8 mouse cellular contexts compared by ENCODE assay signal in genomic region chr11:90687040-90687439, GRCm38 (mm10). TPM values are rescaled to one million over a fixed set of nuclear protein-coding genes. Genes with fewer than 3 reads are reported as not detected.
DNase-seq lines count a peak whose midpoint lies in the region; ATAC-seq and TF ChIP-seq lines count a peak whose summit lies in the region.

No protein-coding gene starts in this region.

- TF ChIP-seq POLR2A in small intestine, adult 2 months (IDR thresholded peaks at IDR 0.05; ENCODE audit: low read depth, low read length), result no peak

- under 1% methylated on average over 17 of the region's 17 CpGs for WGBS in forebrain, embryonic 11.5 days
- 2% methylated on average over 17 of the region's 17 CpGs for WGBS in limb, embryonic 13.5 days
- under 1% methylated on average over 17 of the region's 17 CpGs for WGBS in small intestine, adult 2 months

- no peak overlapping the region for H3K27ac ChIP-seq in forebrain, embryonic 11.5 days (ENCODE audit: low read depth, low read length)
- H3K27ac ChIP-seq in limb, embryonic 13.5 days, result no peak overlapping the region
- H3K27ac ChIP-seq in small intestine, adult 2 months (ENCODE audit: insufficient read depth, low read depth, low read length), result peak overlapping the region; percentile 26; the same call in 1 of the 2 replicates

- peak overlapping the region; percentile 71 for H3K9ac ChIP-seq in forebrain, embryonic 11.5 days (ENCODE audit: low read length)
- peak overlapping the region; percentile 67 for H3K9ac ChIP-seq in limb, embryonic 13.5 days

- no peak for TF ChIP-seq CTCF in small intestine, adult 2 months (IDR thresholded peaks at IDR 0.05; ENCODE audit: extremely low read depth, insufficient read length, insufficient replicate concordance, low read depth, low read length)

- peaks cover 54% of the 10 kb centered on the region for H3K4me1 ChIP-seq in megakaryocyte, embryonic 14.5 days
- H3K4me1 ChIP-seq in forebrain, embryonic 11.5 days (replicated peaks; ENCODE audit: control insufficient read depth, insufficient read depth, low read length), result peaks cover 2% of the 10 kb centered on the region; the same call in 1 of the 2 replicates
- H3K4me1 ChIP-seq in limb, embryonic 13.5 days, result peaks cover 15% of the 10 kb centered on the region
- H3K4me1 ChIP-seq in small intestine, adult 2 months (ENCODE audit: control insufficient read depth, insufficient read depth, insufficient read length, low read length), result peaks cover 5% of the 10 kb centered on the region; the same call in 1 of the 2 replicates

- no peak for ATAC-seq in megakaryocyte, adult 5-6 weeks (ENCODE audit: poor library complexity, severe bottlenecking)
- peak; percentile 45 for ATAC-seq in forebrain, embryonic 11.5 days (replicated peaks; ENCODE audit: low FRiP score)
- ATAC-seq in limb, embryonic 13.5 days (ENCODE audit: low FRiP score, low read depth), result peak; percentile 17; the same call in 1 of the 2 replicates

- peak overlapping the region; percentile 96 for H3K4me2 ChIP-seq in forebrain, embryonic 11.5 days (ENCODE audit: low read depth, low read length, severe bottlenecking)
- H3K4me2 ChIP-seq in limb, embryonic 13.5 days (replicated peaks), result peak overlapping the region; percentile 85

- peaks cover 1% of the 10 kb centered on the region for H3K27me3 ChIP-seq in megakaryocyte, embryonic 14.5 days (replicated peaks)
- H3K27me3 ChIP-seq in forebrain, embryonic 11.5 days (ENCODE audit: control insufficient read depth, insufficient read depth, low read length), result no peaks in the 10 kb centered on the region; the same call in 1 of the 2 replicates
- peaks cover 32% of the 10 kb centered on the region for H3K27me3 ChIP-seq in limb, embryonic 13.5 days
- no peaks in the 10 kb centered on the region for H3K27me3 ChIP-seq in small intestine, adult 2 months (ENCODE audit: control insufficient read depth, insufficient read depth, low read length)

- H3K9me3 ChIP-seq in megakaryocyte, embryonic 14.5 days, result 0 out of 2 replicates have a peak, but pooled peaks cover 3% of the 10 kb centered on the region
- H3K9me3 ChIP-seq in forebrain, embryonic 11.5 days (ENCODE audit: control insufficient read depth, low read length), result no peaks in the 10 kb centered on the region
- H3K9me3 ChIP-seq in limb, embryonic 13.5 days, result 0 out of 2 replicates have a peak, but pooled peaks cover 5% of the 10 kb centered on the region

- H3K36me3 ChIP-seq in megakaryocyte, embryonic 14.5 days (replicated peaks; ENCODE audit: low read length), result peaks cover 43% of the 10 kb centered on the region
- no peaks in the 10 kb centered on the region for H3K36me3 ChIP-seq in forebrain, embryonic 11.5 days (ENCODE audit: control insufficient read depth, insufficient read depth, low read length)
- peaks cover 7% of the 10 kb centered on the region; the same call in 1 of the 2 replicates for H3K36me3 ChIP-seq in limb, embryonic 13.5 days
- H3K36me3 ChIP-seq in small intestine, adult 2 months (ENCODE audit: control insufficient read depth, insufficient read depth, low read length), result peaks cover 15% of the 10 kb centered on the region

- no peak for DNase-seq in forebrain, embryonic 11.5 days (ENCODE audit: low spot score)
- DNase-seq in layer of hippocampus, postnatal 14 days (ENCODE audit: low spot score in 2 of 2), result no peak
- no peak for DNase-seq in adipocyte (ENCODE audit: low spot score)
- no peak for DNase-seq in kidney, adult 9 months

- H3K4me3 ChIP-seq in megakaryocyte, embryonic 14.5 days (replicated peaks), result peak overlapping the region; percentile 97
- peak overlapping the region; percentile 61 for H3K4me3 ChIP-seq in forebrain, embryonic 11.5 days (ENCODE audit: low read depth, low read length)
- peak overlapping the region; percentile 62 for H3K4me3 ChIP-seq in limb, embryonic 13.5 days
- peak overlapping the region; percentile 85 for H3K4me3 ChIP-seq in small intestine, adult 2 months (ENCODE audit: low read depth, low read length)

RNA-seq across cellular contexts. Expression of gene Tom1l1, which starts 1.1 kb away (rescaled TPM):
- 1.9 and 3.3 TPM in 2 replicates for polyA plus RNA-seq in megakaryocyte, embryonic 14.5 days (2012; ENCODE audit: insufficient read depth, low replicate concordance)
- 0.47 and 1.3 TPM in 2 replicates for total RNA-seq in megakaryocyte, adult 5-6 weeks (2015)
- total RNA-seq in megakaryocyte, adult 5-6 weeks (2017), result 2.2 and 5.9 TPM in 2 replicates
- 18.5 and 24.3 TPM in 2 replicates for polyA plus RNA-seq in forebrain, embryonic 11.5 days (2014; fragmentation: Nextera tagmentation; extraction: Ambion mirVana)
- 21.8 and 23.6 TPM in 2 replicates for polyA plus RNA-seq in limb, embryonic 13.5 days (2015; fragmentation: Nextera tagmentation; extraction: Ambion mirVana)
- polyA plus RNA-seq in small intestine, adult 2 months (2012; rRNA removed), result 5.4 and 9.7 TPM in 2 replicates
- total RNA-seq in layer of hippocampus, postnatal 14 days (2021), result 10 to 100 TPM; 21.0 to 22.6 TPM

RNA-seq across cellular contexts. Expression of gene Cox11, which starts 49.1 kb away (rescaled TPM):
- polyA plus RNA-seq in megakaryocyte, embryonic 14.5 days (2012; ENCODE audit: insufficient read depth, low replicate concordance), result 10.5 and 16.0 TPM in 2 replicates
- 18.5 and 22.2 TPM in 2 replicates for total RNA-seq in megakaryocyte, adult 5-6 weeks (2015)
- total RNA-seq in megakaryocyte, adult 5-6 weeks (2017), result 6.4 and 11.7 TPM in 2 replicates
- 30.5 and 30.6 TPM in 2 replicates for polyA plus RNA-seq in forebrain, embryonic 11.5 days (2014; fragmentation: Nextera tagmentation; extraction: Ambion mirVana)
- polyA plus RNA-seq in limb, embryonic 13.5 days (2015; fragmentation: Nextera tagmentation; extraction: Ambion mirVana), result 38.6 and 40.3 TPM in 2 replicates
- polyA plus RNA-seq in small intestine, adult 2 months (2012; rRNA removed), result 20.4 and 30.2 TPM in 2 replicates
- 10 to 100 TPM; 21.5 to 27.0 TPM for total RNA-seq in layer of hippocampus, postnatal 14 days (2021)

RNA-seq across cellular contexts. Expression of gene Stxbp4, which starts 49.2 kb away (rescaled TPM):
- 0.15 TPM in 1 of 2 replicates, not detected in the other for polyA plus RNA-seq in megakaryocyte, embryonic 14.5 days (2012; ENCODE audit: insufficient read depth, low replicate concordance)
- total RNA-seq in megakaryocyte, adult 5-6 weeks (2015), result 1.7 and 2.6 TPM in 2 replicates
- 0.95 and 1.1 TPM in 2 replicates for total RNA-seq in megakaryocyte, adult 5-6 weeks (2017)
- polyA plus RNA-seq in forebrain, embryonic 11.5 days (2014; fragmentation: Nextera tagmentation; extraction: Ambion mirVana), result 40.5 and 46.0 TPM in 2 replicates
- 34.9 and 36.5 TPM in 2 replicates for polyA plus RNA-seq in limb, embryonic 13.5 days (2015; fragmentation: Nextera tagmentation; extraction: Ambion mirVana)
- 0.27 and 0.44 TPM in 2 replicates for polyA plus RNA-seq in small intestine, adult 2 months (2012; rRNA removed)
- total RNA-seq in layer of hippocampus, postnatal 14 days (2021), result 10 to 100 TPM in 1 of 2 experiments, 1 to 10 TPM in 1; 9.4 to 12.2 TPM

Comparison
In these comparisons a context has a peak if more than half of its experiments do, and no peak if none do; other contexts are left out.
1. RNA of gene Stxbp4, which starts 49.2 kb away (polyA plus RNA-seq): 40.5 to 46.0 TPM in forebrain, embryonic 11.5 days and 34.9 to 36.5 TPM in limb, embryonic 13.5 days; 0.27 to 0.44 TPM in small intestine, adult 2 months and 0.15 TPM in megakaryocyte, embryonic 14.5 days; every median in the first group is over 10 times any median in the second.
2. Peak in every context shown above with its lines, with median percentiles within 50 percentile points of each other: H3K4me3 ChIP-seq.